Mouse (Mus musculus) ES-Bruce4 (cell line): ENCODE measurements at regions not wholly inside any gene's neighbourhood (a gene's known extent, or its start where the extent isn't known, plus 50 kb on each side); places are given as distances from the start of the nearest gene placed in this dataset.

ENCODE experiments used
- H3K27ac ChIP-seq: 2 replicates; pipeline ENCODE4 v1.5.1; 2012; ENCODE audit warnings: low read length, inconsistent platforms; ENCODE audit not compliant: insufficient read depth
- H3K27me3 ChIP-seq: 2 replicates; pipeline ENCODE4 v1.6.1; 2012; ENCODE audit warnings: mild to moderate bottlenecking, low read length, inconsistent platforms; ENCODE audit not compliant: control insufficient read depth, poor library complexity, insufficient read depth, severe bottlenecking
- H3K36me3 ChIP-seq: 2 replicates; pipeline ENCODE4 v1.6.1; 2012; ENCODE audit warnings: inconsistent platforms, mild to moderate bottlenecking, low read length, moderate library complexity; ENCODE audit not compliant: control insufficient read depth, poor library complexity, insufficient read depth, severe bottlenecking
- H3K4me1 ChIP-seq: one replicate; pipeline ENCODE4 v1.8.1; 2011; ENCODE audit warnings: low read length; ENCODE audit not compliant: control insufficient read depth, insufficient read depth
- H3K4me3 ChIP-seq: 2 replicates; pipeline ENCODE4 v1.5.1; 2011; ENCODE audit warnings: low read depth, mild to moderate bottlenecking, low read length
- H3K9ac ChIP-seq: 2 replicates; pipeline ENCODE4 v1.6.1; 2012; ENCODE audit warnings: low read depth, mild to moderate bottlenecking, inconsistent platforms; ENCODE audit not compliant: poor library complexity, severe bottlenecking
- H3K9me3 ChIP-seq: replicated peaks from 2 replicates; pipeline ENCODE4 v1.6.1; 2012; ENCODE audit warnings: mild to moderate bottlenecking, low read length, inconsistent platforms; ENCODE audit not compliant: control insufficient read depth, poor library complexity, insufficient read depth, severe bottlenecking
- CTCF ChIP-seq: IDR thresholded peaks from one replicate; pipeline ENCODE4 v1.8.1; 2011; ENCODE audit warnings: low read depth, low read length
- EP300 ChIP-seq: IDR thresholded peaks from 2 replicates; pipeline ENCODE4 v1.6.1; 2011; ENCODE audit warnings: low read depth, low read length; ENCODE audit not compliant: insufficient read depth
- POLR2A ChIP-seq: IDR thresholded peaks from one replicate; pipeline ENCODE4 v1.8.1; 2011; ENCODE audit warnings: low read length; ENCODE audit not compliant: insufficient read depth

- Histone ChIP-seq H3K4me3 (no peak overlapping the region), H3K9ac (no peak overlapping the region), H3K27ac (no peak overlapping the region), H3K36me3 (no peaks in the 10 kb centered on the region), H3K27me3 (no peaks in the 10 kb centered on the region), H3K4me1 (no peaks in the 10 kb centered on the region), H3K9me3 (no peaks in the 10 kb centered on the region)
- TF ChIP-seq CTCF (no peak), EP300 (no peak), POLR2A (no peak)
Measured at GRCm38 (mm10) chr16:58068654-58069271, 314.2 kb upstream of the Col8a1 start.

GRCm38 (mm10) chr16:58072441-58072840, 317.9 kb upstream of the Col8a1 start:
- no peak overlapping the region for H3K9ac ChIP-seq
- no peak for TF ChIP-seq POLR2A
- no peak for TF ChIP-seq CTCF
- no peak for TF ChIP-seq EP300

GRCm38 (mm10) chr16:58100351-58100750, 307.9 kb upstream of the Dcbld2 start:
- Histone ChIP-seq H3K4me3 (no peak overlapping the region), H3K27ac (no peak overlapping the region), H3K4me1 (no peaks in the 10 kb centered on the region), H3K27me3 (no peaks in the 10 kb centered on the region), H3K9me3 (no peaks in the 10 kb centered on the region), H3K9ac (no peak overlapping the region), H3K36me3 (no peaks in the 10 kb centered on the region)
- TF ChIP-seq EP300 (no peak), POLR2A (no peak), CTCF (no peak)

More at GRCm38 (mm10) chr16:58072441-58072840, 317.9 kb upstream of the Col8a1 start:
- no peaks in the 10 kb centered on the region for H3K4me1 ChIP-seq
- H3K27ac ChIP-seq = no peak overlapping the region
- H3K9me3 ChIP-seq = no peaks in the 10 kb centered on the region
- H3K27me3 ChIP-seq = no peaks in the 10 kb centered on the region
- no peaks in the 10 kb centered on the region for H3K36me3 ChIP-seq
- no peak overlapping the region for H3K4me3 ChIP-seq

- TF ChIP-seq EP300 (no peak), CTCF (no peak), POLR2A (no peak)
- H3K9me3 ChIP-seq = no peaks in the 10 kb centered on the region
- no peaks in the 10 kb centered on the region for H3K4me1 ChIP-seq
- H3K9ac ChIP-seq = no peak overlapping the region
- H3K36me3 ChIP-seq = no peaks in the 10 kb centered on the region
- no peaks in the 10 kb centered on the region for H3K27me3 ChIP-seq
- no peak overlapping the region for H3K27ac ChIP-seq
- H3K4me3 ChIP-seq = no peak overlapping the region
Measured at GRCm38 (mm10) chr16:58110452-58110851, 297.8 kb upstream of the Dcbld2 start.

- H3K36me3 ChIP-seq = no peaks in the 10 kb centered on the region
- no peak overlapping the region for H3K4me3 ChIP-seq
- H3K9me3 ChIP-seq = no peaks in the 10 kb centered on the region
- no peak for TF ChIP-seq EP300
- no peak for TF ChIP-seq POLR2A
- no peak for TF ChIP-seq CTCF
- H3K27me3 ChIP-seq = no peaks in the 10 kb centered on the region
- H3K27ac ChIP-seq = no peak overlapping the region
- no peak overlapping the region for H3K9ac ChIP-seq
- H3K4me1 ChIP-seq = no peaks in the 10 kb centered on the region
Measured at GRCm38 (mm10) chr16:58126086-58126485, 282.2 kb upstream of the Dcbld2 start.

- no peak overlapping the region for H3K27ac ChIP-seq
- no peak overlapping the region for H3K4me3 ChIP-seq
- no peaks in the 10 kb centered on the region for H3K4me1 ChIP-seq
- no peaks in the 10 kb centered on the region for H3K9me3 ChIP-seq
- no peak overlapping the region for H3K9ac ChIP-seq
- H3K27me3 ChIP-seq = no peaks in the 10 kb centered on the region
- H3K36me3 ChIP-seq = no peaks in the 10 kb centered on the region
- TF ChIP-seq EP300 (no peak), CTCF (no peak), POLR2A (no peak)
Measured at GRCm38 (mm10) chr16:58136144-58136905, 271.9 kb upstream of the Dcbld2 start.
